Mouse (Mus musculus) heart, postnatal 10 days (tissue): ENCODE results near the gene Pcdh15. TPM values are rescaled to one million over a fixed set of nuclear protein-coding genes. Genes with fewer than 3 reads are reported as not detected.
A peak's percentile ranks its signal among the peaks of the same experiment; 100 is the strongest.

Source experiments
- DNase-seq, 2 experiments: peaks; one replicate each; pipeline ENCODE4 v3.0.0; 2021
- intact Hi-C: fragments of 180-260 bp; cut with DNase I; formaldehyde crosslinking; loops from one replicate; pipeline ENCODE4 v1.15.1; 2025
- total RNA-seq, 2 experiments: library from RNA; stranded (reverse); gene quantifications; 2 replicates each; pipeline ENCODE4 v1.2.3; 2021

Pcdh15 gene
- 1 to 10 TPM in 1 of 2 experiments, under 1 TPM in 1; 0.34 to 1.2 TPM for total RNA-seq

GRCm38 (mm10) chr10:73098966-73099845 lies at the start of gene Pcdh15:
Pcdh15 (plus strand) TSS chr10:73099342.
- intact Hi-C loops, result no loop called here
- DNase-seq, result no peak

GRCm38 (mm10) chr10:73052074-73052473 lies 47.1 kb upstream of the Pcdh15 start:
- intact Hi-C loops, result no loop called here
- no peak for DNase-seq

GRCm38 (mm10) chr10:73059726-73060230 lies 39.4 kb upstream of the Pcdh15 start:
- DNase-seq, result no peak
- intact Hi-C loops, result no loop called here

- DNase-seq, result no peak
These were observed 12.4 kb upstream of the Pcdh15 start for GRCm38 (mm10) chr10:73086703-73087102.

GRCm38 (mm10) chr10:73096531-73097135 lies 2.5 kb upstream of the Pcdh15 start:
- intact Hi-C loops, result no loop called here
- no peak for DNase-seq

More at GRCm38 (mm10) chr10:73086703-73087102, 12.4 kb upstream of the Pcdh15 start:
- intact Hi-C loops, result no loop called here

- intact Hi-C loops, result no loop called here
- no peak for DNase-seq
These were observed 2.0 kb upstream of the Pcdh15 start for GRCm38 (mm10) chr10:73097176-73097575.

GRCm38 (mm10) chr10:73097979-73098378 lies 1.2 kb upstream of the Pcdh15 start:
- intact Hi-C loops, result no loop called here
- DNase-seq, result peak; percentile 35 to 67

- intact Hi-C loops, result loop anchor here (10.0 kb wide), 2 partner anchors 1105 to 1365 kb away; no protein-coding TSS in a partner anchor
- DNase-seq, result peak in 1 of 2 experiments; percentile 1
These were observed 702 bp downstream of the Pcdh15 start for GRCm38 (mm10) chr10:73099846-73100241.

- peak in 1 of 2 experiments; percentile 4 for DNase-seq
- intact Hi-C loops, result loop anchor here (2.0 to 10.0 kb wide), 3 partner anchors 261 to 1361 kb away; no protein-coding TSS in a partner anchor
These were observed 4.3 kb downstream of the Pcdh15 start for GRCm38 (mm10) chr10:73103383-73103994.

GRCm38 (mm10) chr10:73105893-73106292 lies 6.8 kb downstream of the Pcdh15 start:
- intact Hi-C loops, result loop anchor here (10.0 kb wide), 2 partner anchors 1099 to 1359 kb away; no protein-coding TSS in a partner anchor
- DNase-seq, result peak; percentile 16 to 44

- intact Hi-C loops, result no loop called here
- DNase-seq, result no peak
These were observed 38.8 kb downstream of the Pcdh15 start for GRCm38 (mm10) chr10:73137985-73138384.

GRCm38 (mm10) chr10:73147543-73147942 lies 48.4 kb downstream of the Pcdh15 start:
- intact Hi-C loops, result no loop called here
- no peak for DNase-seq

GRCm38 (mm10) chr10:73147978-73148377 lies 48.8 kb downstream of the Pcdh15 start:
- peak in 1 of 2 experiments; percentile 3 for DNase-seq

GRCm38 (mm10) chr10:73154544-73154943 lies 55.4 kb downstream of the Pcdh15 start:
- intact Hi-C loops, result no loop called here
- no peak for DNase-seq

More at GRCm38 (mm10) chr10:73147978-73148377, 48.8 kb downstream of the Pcdh15 start:
- intact Hi-C loops, result no loop called here

GRCm38 (mm10) chr10:73161757-73162156 lies 62.6 kb downstream of the Pcdh15 start:
- DNase-seq, result no peak
- intact Hi-C loops, result no loop called here

- intact Hi-C loops, result no loop called here
These were observed 116.9 kb downstream of the Pcdh15 start for GRCm38 (mm10) chr10:73216001-73216400.

GRCm38 (mm10) chr10:73242294-73242693 lies 143.2 kb downstream of the Pcdh15 start:
- peak in 1 of 2 experiments; percentile 0 for DNase-seq
- intact Hi-C loops, result no loop called here

More at GRCm38 (mm10) chr10:73216001-73216400, 116.9 kb downstream of the Pcdh15 start:
- no peak for DNase-seq

GRCm38 (mm10) chr10:73280438-73280837 lies 181.3 kb downstream of the Pcdh15 start:
- intact Hi-C loops, result no loop called here
- DNase-seq, result no peak

GRCm38 (mm10) chr10:73296456-73296855 lies 197.3 kb downstream of the Pcdh15 start:
- DNase-seq, result peak; percentile 10 to 44
- intact Hi-C loops, result no loop called here

GRCm38 (mm10) chr10:73301951-73302350 lies 202.8 kb downstream of the Pcdh15 start:
- intact Hi-C loops, result no loop called here
- peak in 1 of 2 experiments; percentile 12 for DNase-seq

- DNase-seq, result no peak
These were observed 207.5 kb downstream of the Pcdh15 start for GRCm38 (mm10) chr10:73306677-73307076.

More at GRCm38 (mm10) chr10:73306677-73307076, 207.5 kb downstream of the Pcdh15 start:
- intact Hi-C loops, result no loop called here
